Mouse (Mus musculus): ENCODE measurements at regions not wholly inside any gene's neighbourhood (a gene's known extent, or its start where the extent isn't known, plus 50 kb on each side); places are given as distances from the start of the nearest gene placed in this dataset.

DNA sequence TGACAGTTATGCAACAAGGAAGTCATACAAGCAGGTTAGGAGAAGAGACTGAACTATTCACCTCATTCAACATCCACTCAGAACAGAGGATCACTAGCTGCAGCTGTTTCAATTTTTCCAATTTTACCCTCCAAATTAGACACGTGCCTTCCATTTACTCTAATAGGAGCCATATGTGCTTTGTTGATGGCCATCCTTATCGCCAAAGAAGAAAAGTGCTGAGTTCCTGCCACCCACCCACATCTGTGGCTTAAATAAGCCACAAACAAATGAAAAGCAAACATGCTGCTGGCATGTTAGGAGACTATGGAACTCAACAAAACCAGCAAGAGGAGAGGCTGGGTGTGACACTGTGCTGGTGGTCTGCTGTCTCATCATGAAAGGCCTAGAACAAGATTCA lies 1786.1 kb downstream of the 9330182O14Rik start:
- Histone ChIP-seq H3K4me1 (no peaks in the 10 kb centered on the region), H3K27ac (no peak overlapping the region), H3K4me3 (replicated peaks) (no peak overlapping the region), H3K4me2 (no peak overlapping the region), H3K36me3 (replicated peaks) (no peaks in the 10 kb centered on the region), H3K27me3 (no peaks in the 10 kb centered on the region), H3K9me3 (no peaks in the 10 kb centered on the region), H3K9ac (no peak overlapping the region)
- no peak for ATAC-seq (ENCODE audit: low FRiP score)
- WGBS: 90% methylated on average over 2 of the region's 2 CpGs

DNA sequence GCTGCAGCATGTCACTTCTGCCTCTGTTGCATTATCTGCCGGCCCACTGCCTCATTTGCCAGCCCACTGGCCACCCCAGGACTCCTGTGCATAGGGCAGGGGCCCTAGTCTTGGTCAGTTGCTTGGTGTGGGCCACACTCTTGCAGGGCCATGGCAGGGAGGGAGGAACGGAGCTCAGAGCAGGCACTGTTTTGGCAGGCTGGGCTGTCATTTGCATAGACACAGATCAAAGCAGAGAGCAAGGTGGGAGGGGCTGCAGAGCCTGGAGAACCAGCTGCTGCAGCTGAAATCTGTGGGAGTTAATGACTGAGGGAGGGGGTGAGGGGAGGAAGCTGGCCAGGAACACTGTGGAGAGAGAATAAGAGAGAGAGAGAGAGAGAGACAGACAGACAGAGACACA lies 1802.5 kb downstream of the 9330182O14Rik start:
- ATAC-seq (ENCODE audit: low FRiP score): no peak
- Histone ChIP-seq H3K4me3 (replicated peaks) (no peak overlapping the region), H3K27me3 (no peaks in the 10 kb centered on the region)

DNA sequence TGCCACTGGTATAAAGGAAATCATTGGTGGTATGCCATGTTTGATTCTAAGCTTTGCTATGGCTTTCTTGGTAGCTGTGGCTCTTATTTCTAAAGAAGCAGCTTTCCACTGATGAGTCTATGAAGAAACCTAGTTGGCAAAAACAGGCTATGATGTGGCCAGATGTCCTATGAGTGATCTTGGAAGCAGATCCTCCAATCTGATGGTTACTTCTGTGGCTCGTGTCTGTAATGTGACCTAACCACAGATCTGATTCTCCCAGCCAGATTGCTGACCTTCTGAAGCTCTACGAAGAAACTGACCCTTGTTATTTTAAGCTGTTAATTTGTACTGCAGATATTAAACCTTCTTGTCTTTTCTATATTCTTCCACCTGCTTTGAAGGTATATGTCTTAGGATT lies 1811.1 kb downstream of the 9330182O14Rik start:
- ATAC-seq (ENCODE audit: low FRiP score): no peak
- no peak overlapping the region for H3K27ac ChIP-seq
- H3K9me3 ChIP-seq: no peaks in the 10 kb centered on the region
- no peaks in the 10 kb centered on the region for H3K4me1 ChIP-seq
- H3K4me3 ChIP-seq (replicated peaks): no peak overlapping the region
- H3K36me3 ChIP-seq (replicated peaks): no peaks in the 10 kb centered on the region
- no peak overlapping the region for H3K9ac ChIP-seq
- no peak overlapping the region for H3K4me2 ChIP-seq
- no peaks in the 10 kb centered on the region for H3K27me3 ChIP-seq
- 83% methylated on average over 2 of the region's 2 CpGs for WGBS

More for the DNA sequence above, 1802.5 kb downstream of the 9330182O14Rik start:
- peaks cover 9% of the 10 kb centered on the region; the same call in 1 of the 2 replicates for H3K9me3 ChIP-seq
- no peak overlapping the region for H3K4me2 ChIP-seq
- no peak overlapping the region for H3K27ac ChIP-seq
- no peak overlapping the region for H3K9ac ChIP-seq
- no peaks in the 10 kb centered on the region for H3K4me1 ChIP-seq
- no peaks in the 10 kb centered on the region for H3K36me3 ChIP-seq (replicated peaks)
- 48% methylated on average over 2 of the region's 2 CpGs for WGBS

DNA sequence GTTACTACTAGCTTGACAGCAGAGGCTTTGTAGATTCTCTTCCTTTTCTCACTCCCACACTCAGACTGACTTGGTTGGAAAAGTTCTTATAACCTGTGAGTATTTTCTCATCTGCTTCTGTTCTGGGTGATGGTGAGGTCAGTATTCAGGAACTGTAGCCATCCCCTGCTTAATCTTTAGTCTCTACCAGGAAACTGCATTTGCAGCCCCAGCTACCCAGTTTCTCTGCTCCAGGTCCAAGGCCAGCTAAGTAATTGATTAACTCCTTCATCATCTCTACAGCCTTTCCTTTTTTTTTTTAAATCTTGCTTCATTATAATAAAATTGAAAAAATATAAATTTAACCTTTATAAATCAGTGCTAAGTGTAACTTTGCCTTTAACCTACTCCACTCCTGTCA lies 1813.7 kb downstream of the 9330182O14Rik start:
- H3K4me3 ChIP-seq (replicated peaks): no peak overlapping the region
- H3K27me3 ChIP-seq: no peaks in the 10 kb centered on the region
- no peak overlapping the region for H3K9ac ChIP-seq
- ATAC-seq (ENCODE audit: low FRiP score): no peak
- no peaks in the 10 kb centered on the region for H3K9me3 ChIP-seq
- H3K27ac ChIP-seq: no peak overlapping the region
- H3K4me1 ChIP-seq: no peaks in the 10 kb centered on the region
- no peak overlapping the region for H3K4me2 ChIP-seq
- no peaks in the 10 kb centered on the region for H3K36me3 ChIP-seq (replicated peaks)

DNA sequence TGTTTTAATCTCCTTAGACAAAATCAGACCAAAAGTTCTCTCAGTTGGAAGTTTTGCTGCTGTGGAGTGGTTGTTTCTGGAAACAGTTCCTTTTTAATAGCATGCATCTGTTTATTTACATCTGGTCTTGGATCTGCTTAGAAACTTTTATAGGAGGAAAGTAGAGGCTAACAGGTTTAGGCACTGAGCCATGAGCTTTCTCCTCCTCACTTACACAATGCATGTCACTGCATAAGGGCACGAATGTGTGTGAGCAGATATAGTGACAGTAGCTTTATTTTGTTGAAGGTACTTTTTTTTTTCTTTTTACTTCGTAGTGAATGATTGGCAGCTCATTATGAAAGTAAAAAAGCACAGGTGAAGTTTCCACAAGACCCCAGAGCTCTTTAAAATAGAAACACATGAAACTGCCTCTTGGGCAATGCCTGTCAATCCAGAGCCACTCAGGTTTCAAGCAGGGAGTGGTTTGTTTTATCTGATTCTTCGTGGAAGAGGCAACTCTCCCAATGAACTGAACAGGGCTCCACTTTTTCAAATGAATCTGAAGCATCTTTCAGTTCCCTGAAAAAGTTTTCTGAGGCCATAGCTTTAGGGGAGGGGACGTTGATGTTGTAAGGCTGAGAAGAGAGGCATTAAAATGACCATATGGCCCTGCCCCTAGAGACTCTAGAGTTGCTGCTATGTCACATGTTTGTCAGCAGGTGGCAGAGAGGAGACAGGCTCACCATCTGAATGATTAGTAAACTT lies 1814.4 kb downstream of the 9330182O14Rik start:
- Histone ChIP-seq H3K4me3 (replicated peaks) (no peak overlapping the region), H3K36me3 (replicated peaks) (no peaks in the 10 kb centered on the region), H3K9ac (no peak overlapping the region), H3K9me3 (no peaks in the 10 kb centered on the region), H3K27ac (no peak overlapping the region), H3K4me2 (no peak overlapping the region), H3K4me1 (no peaks in the 10 kb centered on the region), H3K27me3 (no peaks in the 10 kb centered on the region)
- ATAC-seq (ENCODE audit: low FRiP score): peak; percentile 71; the same call in 1 of the 2 replicates
- 52% methylated on average over 4 of the region's 4 CpGs for WGBS

DNA sequence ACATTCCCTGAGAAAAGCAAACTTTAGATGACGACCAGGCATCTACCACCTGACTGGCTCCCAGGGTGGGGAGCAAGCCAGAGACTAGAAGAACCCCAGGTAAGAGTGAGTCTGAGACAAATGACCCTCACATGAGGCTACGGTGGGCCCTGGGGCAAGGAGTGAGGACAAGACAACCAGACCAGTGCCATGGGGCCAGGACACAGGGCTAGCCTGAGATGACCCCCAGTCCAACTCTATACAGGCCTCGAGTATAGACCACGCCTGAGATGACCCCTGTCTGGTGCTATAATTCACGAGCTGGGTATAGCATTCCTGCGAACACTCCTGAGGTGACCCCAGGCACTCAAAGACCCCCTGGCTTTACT lies 1814.9 kb downstream of the 9330182O14Rik start:
- no peaks in the 10 kb centered on the region for H3K4me1 ChIP-seq
- peak; percentile 46; the same call in 1 of the 2 replicates for ATAC-seq (ENCODE audit: low FRiP score)
- H3K4me2 ChIP-seq: no peak overlapping the region
- H3K4me3 ChIP-seq (replicated peaks): no peak overlapping the region
- H3K27ac ChIP-seq: no peak overlapping the region
- H3K27me3 ChIP-seq: no peaks in the 10 kb centered on the region
- H3K36me3 ChIP-seq (replicated peaks): no peaks in the 10 kb centered on the region
- H3K9me3 ChIP-seq: no peaks in the 10 kb centered on the region
- 63% methylated on average over 6 of the region's 6 CpGs for WGBS
- no peak overlapping the region for H3K9ac ChIP-seq

DNA sequence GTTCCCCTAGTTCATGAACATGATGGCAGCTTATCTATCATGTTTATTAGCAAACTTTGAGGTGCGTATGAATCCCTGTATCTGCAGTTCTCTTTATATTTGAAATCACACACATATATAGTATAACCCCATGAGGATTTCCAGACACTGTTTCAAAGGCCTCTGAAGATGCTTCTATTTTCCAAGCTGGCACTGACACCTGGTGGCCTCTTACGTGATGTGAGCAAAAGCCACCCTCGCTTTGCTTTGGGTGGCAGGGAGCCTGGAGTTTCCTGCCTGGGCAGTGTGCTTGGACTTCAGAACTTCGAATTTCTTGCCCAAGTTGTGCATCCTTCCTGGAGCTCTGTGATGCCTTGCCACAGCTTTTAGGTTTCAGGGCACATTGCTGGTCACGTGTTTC lies 1817.1 kb downstream of the 9330182O14Rik start:
- ATAC-seq (ENCODE audit: low FRiP score): no peak
- H3K4me2 ChIP-seq: no peak overlapping the region
- 79% methylated on average over 5 of the region's 5 CpGs for WGBS

DNA sequence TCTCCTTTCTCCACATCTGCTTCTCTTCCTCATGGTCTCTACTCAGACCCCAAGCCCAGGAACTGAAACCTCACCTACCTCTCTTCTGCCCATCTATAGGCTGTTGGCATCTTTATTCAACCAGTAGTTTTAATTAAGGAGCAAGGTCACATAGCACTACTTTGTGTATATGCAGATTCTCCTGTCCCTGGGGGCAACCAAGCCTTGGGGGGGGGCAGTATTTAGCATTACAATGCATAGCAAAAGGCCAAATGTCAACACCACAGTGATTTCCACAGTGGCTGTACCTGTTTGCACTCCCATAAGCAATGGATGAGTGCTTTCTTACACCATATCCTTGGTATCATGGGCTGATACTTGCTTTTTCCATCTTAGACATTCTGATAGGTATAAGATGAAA lies 1826.4 kb downstream of the 9330182O14Rik start:
- no peak for ATAC-seq (ENCODE audit: low FRiP score)
- no peak overlapping the region for H3K4me3 ChIP-seq (replicated peaks)

More for the DNA sequence above, 1817.1 kb downstream of the 9330182O14Rik start:
- Histone ChIP-seq H3K36me3 (replicated peaks) (no peaks in the 10 kb centered on the region), H3K27me3 (no peaks in the 10 kb centered on the region), H3K9ac (no peak overlapping the region), H3K27ac (no peak overlapping the region), H3K4me1 (no peaks in the 10 kb centered on the region), H3K4me3 (replicated peaks) (no peak overlapping the region), H3K9me3 (no peaks in the 10 kb centered on the region)

DNA sequence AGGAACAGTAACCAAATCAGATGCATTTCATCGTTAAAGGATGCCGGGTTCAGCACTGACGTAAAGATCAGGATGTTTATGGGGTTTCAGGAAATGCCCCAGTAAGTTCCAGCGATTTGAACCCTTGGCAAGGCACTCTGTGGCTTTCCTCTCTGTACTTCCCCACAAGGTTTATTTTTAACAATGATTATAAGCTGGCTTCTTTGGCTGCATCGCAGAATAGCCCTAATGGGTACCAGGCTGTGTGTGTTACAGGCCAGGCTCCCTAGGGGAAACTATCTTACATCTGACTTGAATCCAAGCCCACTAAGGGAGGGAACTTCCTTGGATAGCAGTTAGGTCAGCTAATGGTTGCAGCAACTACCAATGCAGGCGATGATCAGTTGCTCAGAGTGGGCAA lies 1836.7 kb downstream of the 9330182O14Rik start:
- no peaks in the 10 kb centered on the region for H3K27me3 ChIP-seq
- WGBS: 87% methylated on average over 6 of the region's 6 CpGs

More for the DNA sequence above, 1826.4 kb downstream of the 9330182O14Rik start:
- no peak overlapping the region for H3K27ac ChIP-seq
- no peaks in the 10 kb centered on the region for H3K9me3 ChIP-seq
- H3K27me3 ChIP-seq: no peaks in the 10 kb centered on the region
- no peaks in the 10 kb centered on the region for H3K4me1 ChIP-seq
- no peaks in the 10 kb centered on the region for H3K36me3 ChIP-seq (replicated peaks)
- H3K9ac ChIP-seq: no peak overlapping the region
- H3K4me2 ChIP-seq: no peak overlapping the region

DNA sequence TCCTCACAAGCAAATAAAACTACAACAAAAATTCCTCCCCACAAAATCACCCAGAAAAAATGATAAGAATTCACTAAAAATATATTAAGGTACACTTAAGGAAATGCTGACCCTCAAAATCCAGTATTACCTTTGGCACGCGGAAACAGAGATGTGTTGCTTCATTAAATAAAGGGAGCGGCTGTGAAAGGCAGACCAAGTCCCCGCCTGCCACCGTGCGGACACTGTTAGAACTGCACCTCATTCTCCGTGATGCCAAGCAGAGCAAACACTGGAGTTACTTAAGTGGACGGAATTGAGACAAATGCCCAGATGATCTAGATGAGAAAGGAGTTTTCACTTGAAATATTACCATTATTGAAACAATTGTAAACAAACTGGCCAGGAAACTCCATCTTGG lies 1839.1 kb downstream of the 9330182O14Rik start:
- Histone ChIP-seq H3K27me3 (no peaks in the 10 kb centered on the region), H3K9me3 (no peaks in the 10 kb centered on the region), H3K4me1 (no peaks in the 10 kb centered on the region), H3K27ac (no peak overlapping the region), H3K4me3 (replicated peaks) (no peak overlapping the region), H3K4me2 (no peak overlapping the region), H3K36me3 (replicated peaks) (no peaks in the 10 kb centered on the region), H3K9ac (no peak overlapping the region)
- peak; percentile 87 for ATAC-seq (ENCODE audit: low FRiP score)
- 4% methylated on average over 8 of the region's 8 CpGs for WGBS

More for the DNA sequence above, 1836.7 kb downstream of the 9330182O14Rik start:
- H3K27ac ChIP-seq: no peak overlapping the region
- no peak overlapping the region for H3K4me2 ChIP-seq
- no peaks in the 10 kb centered on the region for H3K9me3 ChIP-seq
- no peaks in the 10 kb centered on the region for H3K4me1 ChIP-seq
- H3K9ac ChIP-seq: no peak overlapping the region
- ATAC-seq (ENCODE audit: low FRiP score): no peak
- H3K4me3 ChIP-seq (replicated peaks): no peak overlapping the region
- no peaks in the 10 kb centered on the region for H3K36me3 ChIP-seq (replicated peaks)

DNA sequence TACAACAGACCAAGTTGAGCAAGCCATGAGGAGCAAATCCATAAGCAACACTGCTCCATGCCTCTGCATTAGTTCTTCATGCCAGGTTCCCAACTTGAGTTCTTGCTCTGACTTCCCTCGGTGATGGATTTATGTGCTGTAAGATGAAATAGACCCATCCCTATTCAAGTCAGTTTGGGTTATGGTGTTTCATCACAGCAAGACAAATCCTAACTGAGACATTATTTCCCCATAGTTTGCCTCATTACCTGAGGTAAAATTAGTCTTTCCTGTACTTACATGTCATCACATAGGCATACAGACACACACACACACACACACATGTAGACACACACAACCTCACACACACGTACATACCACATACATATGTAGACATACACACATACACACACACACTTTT lies 1843.0 kb downstream of the 9330182O14Rik start:
- 89% methylated on average over 2 of the region's 2 CpGs for WGBS

DNA sequence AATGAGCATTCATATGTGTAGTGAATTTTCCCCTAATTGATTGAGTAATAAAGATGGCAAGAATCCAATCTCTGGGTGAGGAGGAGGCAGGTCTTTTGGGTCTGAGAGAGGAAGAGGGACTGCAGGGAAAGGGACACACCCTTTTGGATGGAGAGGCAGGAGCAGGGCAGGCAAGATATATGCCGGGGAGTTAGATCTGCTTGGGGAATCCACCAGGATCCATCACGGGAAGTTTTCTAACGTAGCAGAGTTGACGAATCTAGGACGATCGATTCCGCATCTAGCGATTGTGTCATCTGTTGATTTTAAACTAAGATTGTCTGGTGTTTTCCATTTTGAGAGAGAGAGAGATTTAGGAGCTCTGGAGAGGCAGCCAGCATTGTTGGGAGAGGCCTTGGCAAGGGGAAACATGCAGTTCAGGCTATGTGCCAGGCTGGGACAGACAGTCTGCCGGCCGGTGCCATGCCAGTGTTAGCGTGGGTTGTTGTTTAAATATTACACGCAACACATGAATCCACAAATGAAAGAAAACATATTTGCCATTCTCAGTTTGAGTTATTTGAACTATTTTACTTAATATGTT lies 1843.6 kb downstream of the 9330182O14Rik start:
- Histone ChIP-seq H3K9ac (no peak overlapping the region), H3K36me3 (replicated peaks) (no peaks in the 10 kb centered on the region)
- WGBS: 92% methylated on average over 12 of the region's 12 CpGs

More for the DNA sequence above, 1843.0 kb downstream of the 9330182O14Rik start:
- Histone ChIP-seq H3K9me3 (no peaks in the 10 kb centered on the region), H3K4me3 (replicated peaks) (no peak overlapping the region), H3K27ac (no peak overlapping the region), H3K9ac (no peak overlapping the region), H3K4me1 (no peaks in the 10 kb centered on the region), H3K27me3 (no peaks in the 10 kb centered on the region), H3K36me3 (replicated peaks) (no peaks in the 10 kb centered on the region), H3K4me2 (no peak overlapping the region)
- no peak for ATAC-seq (ENCODE audit: low FRiP score)

DNA sequence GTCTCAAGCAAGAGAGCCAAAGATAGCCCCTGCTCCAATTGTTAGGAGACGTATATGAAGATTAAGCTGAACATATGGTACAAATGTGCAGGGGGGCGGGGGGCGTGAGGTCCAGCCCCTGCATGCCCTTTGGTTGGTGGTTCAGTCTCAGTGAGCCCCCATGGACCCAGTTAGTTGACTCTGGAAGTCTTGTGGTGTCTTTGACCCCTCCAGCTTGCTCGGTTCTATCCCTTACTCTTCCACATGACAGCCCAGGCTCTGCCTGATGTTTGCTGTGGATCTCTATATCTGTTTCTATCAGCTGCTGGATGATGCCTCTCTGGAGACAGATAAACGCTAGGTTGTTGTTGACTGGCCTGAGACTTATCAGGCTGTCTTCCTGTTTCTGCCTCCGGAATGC lies 1849.1 kb downstream of the 9330182O14Rik start:
- ATAC-seq (ENCODE audit: low FRiP score): no peak
- Histone ChIP-seq H3K9ac (no peak overlapping the region), H3K36me3 (replicated peaks) (no peaks in the 10 kb centered on the region), H3K4me2 (no peak overlapping the region), H3K4me1 (no peaks in the 10 kb centered on the region), H3K9me3 (no peaks in the 10 kb centered on the region), H3K4me3 (replicated peaks) (no peak overlapping the region), H3K27me3 (no peaks in the 10 kb centered on the region), H3K27ac (no peak overlapping the region)
- 85% methylated on average over 6 of the region's 6 CpGs for WGBS

More for the DNA sequence above, 1843.6 kb downstream of the 9330182O14Rik start:
- H3K27ac ChIP-seq: no peak overlapping the region
- no peak overlapping the region for H3K4me3 ChIP-seq (replicated peaks)
- no peak overlapping the region for H3K4me2 ChIP-seq
- H3K9me3 ChIP-seq: no peaks in the 10 kb centered on the region
- H3K4me1 ChIP-seq: no peaks in the 10 kb centered on the region
- ATAC-seq (ENCODE audit: low FRiP score): no peak
- no peaks in the 10 kb centered on the region for H3K27me3 ChIP-seq
